Comparison of ENCODE assay signal across 8 mouse cellular contexts in genomic region chr10:60815855-60816254, GRCm38 (mm10). TPM values are rescaled to one million over a fixed set of nuclear protein-coding genes. Genes with fewer than 3 reads are reported as not detected.
DNase-seq lines count a peak whose midpoint lies in the region; ATAC-seq and TF ChIP-seq lines count a peak whose summit lies in the region.

No protein-coding gene starts in this region.

- H3K4me3 ChIP-seq in kidney, postnatal 0 days (replicated peaks; ENCODE audit: low read depth, low read length), result no peak overlapping the region
- no peak overlapping the region for H3K4me3 ChIP-seq in embryonic facial prominence, embryonic 13.5 days
- no peak overlapping the region for H3K4me3 ChIP-seq in midbrain, embryonic 11.5 days (ENCODE audit: low read depth, low read length)

- H3K27ac ChIP-seq in kidney, postnatal 0 days, result peak overlapping the region; percentile 79
- peak overlapping the region; percentile 90 for H3K27ac ChIP-seq in embryonic facial prominence, embryonic 13.5 days
- H3K27ac ChIP-seq in midbrain, embryonic 11.5 days (ENCODE audit: low read depth, low read length), result no peak overlapping the region

- H3K4me2 ChIP-seq in kidney, postnatal 0 days (ENCODE audit: low read length), result no peak overlapping the region
- H3K4me2 ChIP-seq in embryonic facial prominence, embryonic 13.5 days, result no peak overlapping the region
- H3K4me2 ChIP-seq in midbrain, embryonic 11.5 days, result no peak overlapping the region

- ATAC-seq in kidney, postnatal 0 days (replicated peaks; ENCODE audit: low FRiP score, low read depth), result no peak
- ATAC-seq in embryonic facial prominence, embryonic 13.5 days (ENCODE audit: insufficient number of reproducible peaks, insufficient read depth, low FRiP score, low TSS enrichment, low read depth), result no peak
- ATAC-seq in midbrain, embryonic 11.5 days (ENCODE audit: low FRiP score), result no peak
- no peak for ATAC-seq in granulocyte monocyte progenitor cell, adult 5-6 weeks (replicated peaks; ENCODE audit: poor library complexity, severe bottlenecking)

- peaks cover 77% of the 10 kb centered on the region for H3K4me1 ChIP-seq in kidney, postnatal 0 days (replicated peaks; ENCODE audit: insufficient read depth, low read length)
- peaks cover 72% of the 10 kb centered on the region for H3K4me1 ChIP-seq in embryonic facial prominence, embryonic 13.5 days
- H3K4me1 ChIP-seq in midbrain, embryonic 11.5 days (ENCODE audit: control insufficient read depth, insufficient read depth, low read length), result peaks cover 35% of the 10 kb centered on the region

- H3K36me3 ChIP-seq in kidney, postnatal 0 days (ENCODE audit: insufficient read depth, low read length), result no peaks in the 10 kb centered on the region
- H3K36me3 ChIP-seq in embryonic facial prominence, embryonic 13.5 days, result no peaks in the 10 kb centered on the region
- H3K36me3 ChIP-seq in midbrain, embryonic 11.5 days (ENCODE audit: control insufficient read depth, insufficient read depth, low read length), result no peaks in the 10 kb centered on the region

- H3K27me3 ChIP-seq in kidney, postnatal 0 days (ENCODE audit: insufficient read depth, low read length), result no peaks in the 10 kb centered on the region
- no peaks in the 10 kb centered on the region for H3K27me3 ChIP-seq in embryonic facial prominence, embryonic 13.5 days
- H3K27me3 ChIP-seq in midbrain, embryonic 11.5 days (ENCODE audit: control insufficient read depth, insufficient read depth, low read length), result peaks cover 17% of the 10 kb centered on the region

- peak; percentile 36 for DNase-seq in adrenal gland, postnatal 14 days
- DNase-seq in adrenal gland, adult 18-20 months (ENCODE audit: low spot score in 2 of 2), result no peak
- DNase-seq in kidney, postnatal 0 days (ENCODE audit: low spot score), result no peak
- DNase-seq in kidney, postnatal 25 days, result no peak
- DNase-seq in midbrain, embryonic 11.5 days (ENCODE audit: low spot score, missing footprints), result peak; percentile 83
- DNase-seq in right cerebral cortex, postnatal 10 days (ENCODE audit: low spot score in 2 of 2), result no peak

- TF ChIP-seq CTCF in kidney, postnatal 0 days (IDR thresholded peaks at IDR 0.05; ENCODE audit: low read depth), result no peak

- no peaks in the 10 kb centered on the region for H3K9me3 ChIP-seq in kidney, postnatal 0 days (replicated peaks; ENCODE audit: low read length)
- H3K9me3 ChIP-seq in embryonic facial prominence, embryonic 13.5 days, result no peaks in the 10 kb centered on the region
- H3K9me3 ChIP-seq in midbrain, embryonic 11.5 days (ENCODE audit: control insufficient read depth, low read length), result no peaks in the 10 kb centered on the region

- 26% methylated on average over 1 of the region's 1 CpGs for WGBS in kidney, postnatal 0 days
- 24% methylated on average over 1 of the region's 1 CpGs for WGBS in embryonic facial prominence, embryonic 13.5 days
- 13% methylated on average over 1 of the region's 1 CpGs for WGBS in midbrain, embryonic 11.5 days

- H3K9ac ChIP-seq in kidney, postnatal 0 days (ENCODE audit: low read depth, low read length), result no peak overlapping the region
- peak overlapping the region; percentile 6; the same call in 1 of the 2 replicates for H3K9ac ChIP-seq in embryonic facial prominence, embryonic 13.5 days
- H3K9ac ChIP-seq in midbrain, embryonic 11.5 days (ENCODE audit: low read length), result no peak overlapping the region

RNA-seq across cellular contexts. Expression of gene Unc5b, which starts 15.5 kb away (rescaled TPM):
- total RNA-seq in adrenal gland, postnatal 14 days (2021), result 10.5 and 11.3 TPM in 2 replicates
- 1 to 10 TPM; 4.1 to 6.7 TPM for total RNA-seq in adrenal gland, adult 18-20 months (2021)
- 7.8 TPM in 2 replicates for polyA plus RNA-seq in kidney, postnatal 0 days (2015; fragmentation: Nextera tagmentation; extraction: Ambion mirVana)
- polyA plus RNA-seq in embryonic facial prominence, embryonic 13.5 days (2015; fragmentation: Nextera tagmentation; extraction: Ambion mirVana), result 6.0 and 6.1 TPM in 2 replicates
- polyA plus RNA-seq in midbrain, embryonic 11.5 days (2014; fragmentation: Nextera tagmentation; extraction: Ambion mirVana), result 2.8 and 3.5 TPM in 2 replicates
- not detected in 2 replicates for total RNA-seq in granulocyte monocyte progenitor cell, adult 5-6 weeks (2014; fragmentation: Nextera tagmentation)
- not detected in 2 replicates for total RNA-seq in granulocyte monocyte progenitor cell, adult 5-6 weeks (2017)

Comparison
In these comparisons a context has a peak if more than half of its experiments do, and no peak if none do; other contexts are left out.
1. DNase-seq: peak in adrenal gland, postnatal 14 days (single experiment) and midbrain, embryonic 11.5 days (single experiment); none in adrenal gland, adult 18-20 months (0 of 2), kidney, postnatal 0 days (single experiment), kidney, postnatal 25 days (0 of 2) and right cerebral cortex, postnatal 10 days (0 of 2).
2. RNA of gene Unc5b, which starts 15.5 kb away (total RNA-seq): 10.5 to 11.3 TPM in adrenal gland, postnatal 14 days and 4.1 to 6.7 TPM in adrenal gland, adult 18-20 months; not detected in granulocyte monocyte progenitor cell, adult 5-6 weeks; every median in the first group is over 4 times any median in the second.